Mouse (Mus musculus) liver, adult 2 months (tissue): Measurements from ENCODE around the gene Pik3ap1.

Experiments used
- CTCF ChIP-seq: fragments of 200-500 bp; IDR thresholded peaks from 2 replicates; pipeline ENCODE4 v1.5.1; 2011; ENCODE audit warnings: low read depth, low read length, control low read depth
- POLR2A ChIP-seq: fragments of 200-500 bp; IDR thresholded peaks from 2 replicates; pipeline ENCODE4 v1.6.1; 2011; ENCODE audit warnings: low read length, control low read depth; ENCODE audit not compliant: insufficient read depth; ENCODE audit errors: extremely low read depth

GRCm38 (mm10) chr19:41360459-41360858 lies 24.4 kb downstream of the Pik3ap1 start:
- no peak for TF ChIP-seq CTCF
- no peak for TF ChIP-seq POLR2A
